Mouse (Mus musculus) testis, postnatal 14 days (tissue): ENCODE results near the gene Tmem86b.
A peak's percentile ranks its signal among the peaks of the same experiment; 100 is the strongest.

Experiments
- DNase-seq: peaks from one replicate; pipeline ENCODE4 v3.0.0; 2021; ENCODE audit warnings: low spot score

Tmem86b gene

DNA sequence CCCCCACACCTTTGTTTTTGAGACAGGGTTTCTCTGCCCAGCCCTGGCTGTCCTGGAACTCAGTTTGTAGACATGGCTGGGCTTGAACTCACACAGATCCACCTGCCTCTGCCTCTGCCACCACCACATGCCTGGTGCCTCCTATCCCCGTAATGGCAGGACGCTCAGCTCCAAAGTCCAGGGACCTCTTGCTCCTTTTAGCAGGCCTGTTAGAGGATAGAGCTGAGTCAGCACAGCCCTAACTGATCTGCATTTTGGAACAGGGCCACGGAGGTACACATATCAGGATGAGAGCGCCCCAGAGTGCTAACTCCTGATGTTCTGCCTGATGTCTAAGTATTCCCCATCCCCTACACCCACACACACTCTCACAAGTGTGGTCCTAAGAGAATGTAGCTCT, at the start of gene Tmem86b:
Gene Tmem86b, minus strand, starts transcription at position 392 of the 400 bp plus-strand sequence.
- no peak for DNase-seq

DNA sequence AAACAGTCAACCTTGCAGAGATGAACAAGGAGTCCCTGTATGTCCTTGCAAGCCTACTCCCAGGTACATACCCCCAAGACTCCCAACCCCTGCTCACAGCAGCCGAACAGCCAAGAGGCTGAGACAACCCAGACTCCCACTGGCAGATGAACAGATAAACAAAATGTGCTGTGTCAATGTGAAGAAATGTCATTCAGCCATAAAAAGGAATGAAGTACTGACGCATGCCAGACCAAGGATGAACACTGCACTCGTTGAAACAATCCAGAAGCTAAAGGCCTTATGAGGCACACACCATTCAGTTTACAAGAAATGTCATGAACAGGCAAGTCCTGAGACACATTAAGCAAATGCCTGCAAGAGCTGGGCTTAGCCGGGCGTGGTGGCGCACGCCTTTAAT, 44.0 kb upstream of the Tmem86b start:
- DNase-seq: no peak

DNA sequence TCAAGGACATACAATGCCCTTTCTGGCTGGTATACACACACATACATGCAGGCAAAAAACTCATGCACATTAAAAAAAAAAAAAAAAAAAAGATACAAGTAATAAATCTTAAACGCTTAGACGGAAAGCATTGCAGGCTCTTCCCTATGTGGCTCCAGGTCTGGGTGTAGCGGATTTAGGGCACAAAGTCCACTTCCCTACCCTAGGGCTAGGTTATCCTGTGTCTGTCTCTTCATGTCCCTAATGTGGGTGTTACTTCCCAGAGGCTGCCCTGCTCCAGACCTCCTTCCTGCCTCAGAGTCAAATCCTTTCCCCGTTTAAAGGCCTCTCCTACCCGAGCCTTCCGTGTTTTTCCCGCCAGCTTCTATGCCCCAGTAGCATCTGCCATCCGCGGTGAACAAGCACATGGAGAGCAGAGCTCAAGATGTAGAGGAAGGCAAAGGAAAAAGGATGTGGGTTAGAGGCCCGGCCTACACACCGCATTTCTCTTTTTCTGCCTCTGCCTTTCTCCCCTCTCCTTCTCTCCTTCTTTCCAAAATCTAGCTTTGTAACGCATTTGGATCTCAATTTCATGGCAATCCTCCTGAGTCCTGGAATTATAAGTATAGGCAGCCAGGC, 43.0 kb upstream of the Tmem86b start:
- no peak for DNase-seq

DNA sequence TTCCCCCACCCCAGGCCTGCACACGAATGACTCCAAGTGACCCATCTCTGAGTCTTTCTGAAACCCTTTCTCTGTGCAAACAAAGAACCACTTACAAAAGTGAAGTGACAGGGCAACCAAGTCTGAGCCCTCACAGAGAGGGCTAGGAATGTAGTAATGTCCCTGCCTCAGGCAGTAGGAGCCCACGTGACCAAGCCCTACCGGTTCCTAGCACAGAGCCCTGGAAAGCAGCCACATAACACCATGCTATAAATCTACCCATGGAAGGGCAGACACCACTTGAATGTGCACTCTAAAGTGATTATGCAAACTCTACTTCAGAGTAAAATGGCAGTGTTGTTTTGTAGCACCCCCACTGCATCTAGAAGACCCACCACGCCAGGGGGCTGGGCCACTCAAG, 40.7 kb upstream of the Tmem86b start:
- no peak for DNase-seq

DNA sequence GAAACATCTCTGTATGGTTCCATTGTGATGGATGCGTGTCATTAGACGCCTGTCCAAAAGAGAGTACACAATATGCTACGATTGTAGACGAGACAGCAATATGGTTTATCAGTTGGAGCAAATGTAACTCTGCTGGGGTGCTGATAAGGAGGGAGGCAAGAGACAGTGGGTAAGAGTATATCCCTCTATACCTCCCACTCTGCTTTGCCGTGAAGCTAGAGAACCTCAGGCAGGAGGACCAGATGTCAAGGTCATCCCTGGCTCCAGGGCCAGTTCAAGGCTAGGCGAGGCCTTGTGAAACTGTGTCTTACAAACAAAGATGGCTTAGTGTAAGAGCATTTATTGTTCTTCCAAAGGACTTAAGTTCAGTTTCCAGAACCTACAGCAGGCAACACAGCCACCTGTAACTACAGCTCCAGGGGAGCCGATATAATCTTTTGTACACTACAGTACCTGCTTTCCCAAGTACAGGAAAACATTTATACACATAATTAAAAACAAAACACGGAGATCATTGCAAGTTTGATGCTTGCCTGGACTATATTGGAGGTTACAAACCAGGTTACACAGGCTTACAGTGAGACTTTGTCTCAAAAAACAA, 39.5 kb upstream of the Tmem86b start:
- DNase-seq: peak; percentile 46

DNA sequence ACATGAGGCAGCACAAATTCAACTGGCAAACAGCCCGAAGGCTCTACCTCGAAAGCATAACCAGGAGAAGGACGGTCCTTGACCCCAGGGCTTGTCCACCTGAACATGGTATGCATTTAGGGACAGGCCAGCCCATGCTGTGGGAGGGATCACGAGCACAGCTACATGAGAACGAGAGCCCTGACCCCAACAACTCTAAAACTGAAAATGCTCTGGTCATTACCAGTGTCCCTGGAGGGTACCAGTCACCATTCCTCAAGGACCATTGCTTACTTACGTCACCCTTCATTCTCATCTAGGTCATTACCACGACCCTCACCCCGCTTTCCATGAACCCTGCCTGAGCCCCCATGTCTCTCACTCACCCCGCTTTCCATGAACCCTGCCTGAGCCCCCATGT, 37.9 kb upstream of the Tmem86b start:
- no peak for DNase-seq

DNA sequence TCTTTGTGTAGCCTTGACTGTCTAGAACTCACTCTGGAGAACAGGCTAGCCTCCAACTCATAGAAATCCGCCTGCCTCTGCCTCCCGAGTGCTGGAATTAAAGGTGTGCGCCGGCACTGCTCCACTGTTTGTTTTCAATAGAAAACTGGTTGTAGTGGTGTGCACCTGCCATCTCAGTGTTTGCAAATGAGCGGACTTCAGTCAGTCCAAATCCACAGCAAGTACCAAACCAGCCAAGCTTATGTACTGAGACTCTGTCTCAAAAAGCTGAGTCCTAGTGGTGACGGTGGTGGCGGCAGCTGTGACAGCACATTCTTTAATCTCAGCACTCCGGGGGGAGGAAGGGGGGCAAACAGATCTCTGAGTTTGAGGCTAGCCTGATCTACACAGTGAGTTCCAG, 37.3 kb upstream of the Tmem86b start:
- DNase-seq: no peak

DNA sequence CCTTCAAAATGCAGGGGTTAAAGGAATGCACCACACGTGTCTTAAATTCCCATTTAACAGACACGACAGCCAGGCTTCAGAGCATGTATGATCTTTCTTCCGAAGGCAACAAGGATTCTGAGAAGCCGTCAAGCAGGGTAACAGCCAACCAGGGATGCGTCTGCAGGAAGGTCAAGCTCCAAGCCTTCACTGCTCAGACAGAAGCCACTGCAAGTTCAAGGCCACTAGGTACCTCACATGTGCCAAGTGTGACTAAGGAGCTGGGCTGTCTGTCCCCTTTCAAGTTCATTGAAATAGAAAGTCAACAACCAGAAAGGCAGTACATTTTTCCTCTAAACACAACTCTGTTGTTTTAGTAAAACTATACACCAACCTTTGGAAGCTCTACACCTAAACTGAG, 35.6 kb upstream of the Tmem86b start:
- DNase-seq: no peak

DNA sequence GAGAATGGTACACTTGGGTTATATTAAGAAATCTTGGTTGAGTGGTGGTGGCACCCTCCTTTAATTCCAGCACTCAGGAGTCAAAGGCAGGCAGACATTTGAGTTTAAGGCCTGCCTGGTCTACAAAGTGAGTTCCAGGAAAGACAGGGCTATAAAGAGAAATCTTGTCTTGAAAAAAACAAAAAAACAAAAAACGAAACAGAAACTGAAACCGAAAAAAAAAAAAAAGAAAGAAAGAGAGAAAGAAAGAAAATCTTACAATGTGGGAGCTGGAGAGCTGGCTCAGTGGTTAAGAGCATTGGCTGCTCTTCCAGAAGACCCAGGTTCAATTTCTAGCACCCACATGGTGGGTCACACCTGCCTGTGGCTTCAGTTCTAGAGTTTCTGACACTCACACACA, 32.5 kb upstream of the Tmem86b start:
- no peak for DNase-seq

DNA sequence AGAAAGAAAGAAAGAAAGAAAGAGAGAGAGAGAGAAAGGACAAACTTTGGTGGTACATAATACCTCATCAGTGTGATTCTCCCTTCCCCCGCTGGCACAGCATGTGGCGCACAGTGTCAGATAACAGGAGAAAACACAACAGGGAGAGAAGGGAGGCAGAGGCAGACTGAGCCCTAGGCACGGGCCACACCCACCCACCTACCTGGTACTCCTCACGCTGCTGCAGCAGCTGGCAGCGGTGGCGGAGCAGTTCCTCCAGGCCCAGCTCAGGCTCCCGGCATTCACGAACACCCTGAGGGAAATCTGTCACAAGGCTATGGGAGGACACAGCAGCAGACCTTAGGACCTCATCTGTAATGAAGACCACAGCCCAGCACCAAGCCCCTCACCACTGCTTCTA, 32.0 kb upstream of the Tmem86b start:
- no peak for DNase-seq

DNA sequence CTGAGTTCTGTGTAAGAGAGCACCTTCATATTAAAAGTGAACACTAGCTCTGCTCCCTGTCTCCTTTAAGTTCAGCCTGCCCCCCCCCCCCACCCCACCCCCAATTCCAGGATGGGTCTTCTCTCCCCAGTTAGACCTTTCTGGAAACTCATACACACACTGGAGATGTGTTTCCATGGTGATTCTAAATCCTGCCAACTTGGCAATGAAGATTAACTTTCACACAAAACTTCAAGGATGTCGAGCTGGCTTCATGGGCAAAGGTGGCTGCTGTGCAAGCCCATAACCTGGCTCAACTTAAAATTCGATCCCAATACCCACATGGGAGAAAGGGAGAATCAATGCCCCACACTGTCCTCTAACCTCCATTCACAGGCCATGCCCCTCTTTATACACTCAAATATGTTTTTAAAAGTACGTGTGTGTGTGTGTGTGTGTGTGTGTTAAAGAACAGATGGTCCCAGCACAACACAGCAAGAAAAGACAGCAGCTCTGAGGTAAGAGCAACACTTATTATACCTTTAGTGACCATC, 28.8 kb upstream of the Tmem86b start:
- DNase-seq: no peak

DNA sequence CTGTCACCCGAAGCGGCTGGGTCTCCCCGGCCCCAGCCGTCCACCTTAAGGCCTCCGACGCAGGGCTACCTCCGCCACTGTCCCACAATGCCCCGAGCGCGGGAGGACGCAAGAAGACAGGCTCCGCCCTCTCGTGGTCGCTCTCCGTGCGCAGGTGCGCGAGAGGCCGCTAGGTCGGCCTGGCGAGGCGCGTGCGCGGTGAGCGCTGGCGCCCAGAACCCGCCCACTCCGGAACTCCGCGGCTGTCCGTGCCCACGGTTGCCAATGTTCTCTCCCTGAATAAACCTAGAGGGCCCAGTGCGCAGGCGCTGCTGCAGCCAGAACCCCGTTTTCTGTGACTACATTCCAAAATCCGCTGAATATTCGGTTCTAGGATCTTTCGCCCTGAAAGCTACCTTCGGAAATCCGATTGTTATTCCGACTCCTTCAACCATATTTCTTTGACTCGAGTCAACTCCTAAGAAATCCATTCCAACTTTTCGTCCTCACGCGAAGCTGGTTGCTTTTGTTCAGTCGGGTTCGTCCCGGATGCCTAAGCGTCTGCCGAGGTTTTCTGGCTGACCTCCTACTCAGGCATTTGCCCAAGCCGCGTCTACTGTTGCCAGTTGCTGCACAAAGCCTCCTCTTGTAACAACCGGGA, 27.8 kb upstream of the Tmem86b start, which contains the start of gene Ppp6r1:
Gene Ppp6r1, minus strand, starts transcription at position 108 of the 640 bp plus-strand sequence.
- DNase-seq: peak; percentile 98

DNA sequence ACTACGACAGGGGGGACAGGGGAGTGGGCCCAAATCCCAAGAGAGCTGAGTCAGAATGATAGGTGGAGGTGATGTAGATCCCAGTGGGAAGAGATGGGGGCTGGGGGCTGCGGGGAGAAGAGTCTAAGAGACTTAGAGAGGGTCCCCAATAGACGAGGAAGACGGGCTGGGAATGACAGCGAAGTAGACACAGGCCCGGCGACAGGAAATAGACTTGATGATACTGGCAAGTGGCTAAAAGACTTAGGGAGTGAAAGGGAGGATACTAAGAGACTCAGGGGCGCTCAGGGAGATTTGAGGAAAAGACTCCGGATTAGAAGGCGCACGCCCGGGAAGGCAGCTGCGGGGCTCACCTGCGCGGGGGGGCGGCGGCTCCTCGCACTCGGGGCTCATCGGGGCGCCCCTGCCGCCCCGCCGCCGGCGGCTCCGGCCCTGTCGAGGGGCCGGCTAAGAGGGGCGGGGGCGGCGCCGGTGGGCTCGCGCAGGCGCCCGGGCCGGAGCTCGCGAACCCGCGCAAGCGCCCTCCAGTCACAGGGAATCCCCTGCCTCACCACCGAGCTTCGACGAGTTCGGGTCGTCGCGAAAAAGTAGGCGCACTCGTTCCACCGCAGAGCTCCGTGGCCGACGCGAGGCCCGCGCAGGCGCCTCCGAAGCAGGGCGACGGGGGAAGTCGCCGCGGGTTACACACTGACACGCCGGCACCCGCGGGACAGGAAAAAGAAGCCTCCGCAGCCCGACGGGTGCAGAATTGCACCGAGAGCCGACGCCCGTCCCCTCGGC, 27.1 kb upstream of the Tmem86b start:
- DNase-seq: no peak

DNA sequence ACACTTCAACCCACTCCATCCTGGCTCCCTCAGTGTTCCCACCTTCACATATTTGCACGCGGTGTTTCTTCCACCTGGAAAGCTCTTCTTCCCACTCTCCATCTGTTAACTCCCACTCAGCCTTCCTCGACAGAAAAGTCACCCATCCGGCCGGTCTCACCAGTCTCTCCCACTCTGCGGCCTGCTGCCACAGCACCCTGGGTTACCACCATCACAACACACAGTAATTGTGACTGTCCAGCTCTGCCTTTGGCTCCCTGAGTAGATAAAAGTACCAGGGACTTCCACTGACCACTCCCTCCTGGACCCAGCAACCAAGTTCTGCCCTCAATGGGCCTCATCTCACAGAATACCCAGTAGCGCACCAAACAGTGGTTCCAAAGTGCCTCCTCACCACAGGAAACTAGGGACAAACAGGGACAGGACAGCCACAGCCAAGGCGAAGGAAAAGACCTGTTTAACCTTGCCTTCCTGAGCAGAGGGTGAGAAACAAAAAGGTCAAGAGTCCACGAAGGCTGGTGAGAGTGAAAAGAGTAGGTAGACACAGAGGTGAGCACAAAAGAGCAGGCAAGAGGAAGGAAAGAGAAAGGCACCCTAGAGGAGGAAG, 26.4 kb upstream of the Tmem86b start:
- no peak for DNase-seq

DNA sequence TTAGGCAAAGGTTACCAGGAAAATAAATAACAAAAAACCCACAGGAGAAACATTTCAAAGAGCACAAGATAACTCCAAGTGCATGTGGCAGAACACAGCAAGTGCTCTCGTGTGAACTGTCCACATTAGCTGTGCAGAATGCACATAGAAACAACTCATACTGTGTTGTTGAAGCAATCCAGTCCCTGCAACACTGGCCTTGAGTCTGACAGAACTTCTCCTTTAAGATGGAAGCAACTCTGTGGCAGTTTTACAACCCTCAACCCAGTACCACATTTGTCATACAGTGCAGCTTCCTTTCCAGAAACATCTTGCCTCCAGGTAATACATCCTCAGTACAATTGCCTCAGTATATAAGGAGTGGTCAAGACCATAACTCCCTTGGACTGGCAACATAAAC, 25.6 kb upstream of the Tmem86b start:
- no peak for DNase-seq

DNA sequence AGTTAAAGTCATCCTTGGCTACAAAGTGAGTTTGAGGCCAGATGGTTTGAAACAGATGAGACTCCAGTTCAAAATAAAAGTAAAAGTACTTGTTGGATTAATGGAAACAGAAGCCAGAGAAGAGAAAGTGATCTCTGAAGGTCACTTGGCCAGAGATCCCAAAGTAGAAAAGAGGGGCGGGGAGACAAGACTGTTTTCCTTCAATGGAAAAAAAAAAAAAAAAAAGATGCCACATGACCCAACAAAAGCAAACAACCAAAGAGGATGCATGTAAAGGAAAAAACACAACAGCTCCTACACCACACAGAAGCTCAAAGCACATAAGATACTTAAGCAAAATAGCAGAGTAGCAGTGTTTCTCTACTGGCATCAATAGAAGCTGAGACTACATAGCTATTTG, 24.7 kb upstream of the Tmem86b start:
- no peak for DNase-seq

DNA sequence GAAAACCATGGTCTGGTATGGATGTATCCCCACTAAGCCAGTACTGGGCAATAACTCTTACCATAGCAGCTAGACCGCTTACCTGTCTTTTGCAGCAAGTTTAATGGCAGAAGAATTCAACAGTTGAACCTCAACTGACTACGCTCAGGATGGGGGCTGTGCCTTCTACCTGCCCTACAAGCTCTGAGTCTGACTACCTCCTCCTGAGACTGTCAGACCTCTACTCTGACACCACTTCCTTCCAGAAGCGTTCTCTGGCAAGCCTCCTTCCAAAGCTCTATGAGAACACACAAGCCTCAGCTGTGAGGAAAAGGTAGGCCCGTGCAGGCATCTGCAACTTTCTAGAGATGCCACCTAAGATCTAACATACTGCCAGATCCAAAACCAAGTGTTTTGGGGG, 24.2 kb upstream of the Tmem86b start:
- DNase-seq: no peak

DNA sequence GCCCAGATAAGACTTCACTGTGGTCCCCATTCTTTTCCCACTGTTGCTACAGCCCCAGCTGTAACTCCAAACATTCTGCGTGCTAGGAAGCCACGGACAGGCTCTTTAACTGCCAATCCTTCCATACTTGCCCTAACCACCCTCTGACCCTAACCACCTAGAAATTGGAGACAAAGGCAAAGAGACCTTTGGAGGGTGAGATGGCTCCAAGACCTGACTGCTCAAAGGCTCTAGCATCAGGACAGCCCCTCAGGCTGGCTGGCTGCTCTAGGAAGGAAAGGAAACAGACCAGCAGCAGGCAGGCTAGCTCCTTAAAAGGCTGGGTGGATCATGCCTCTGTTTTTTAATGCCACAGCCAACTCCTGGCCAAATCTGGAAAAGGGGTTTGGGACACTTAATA, 23.0 kb upstream of the Tmem86b start:
- no peak for DNase-seq

DNA sequence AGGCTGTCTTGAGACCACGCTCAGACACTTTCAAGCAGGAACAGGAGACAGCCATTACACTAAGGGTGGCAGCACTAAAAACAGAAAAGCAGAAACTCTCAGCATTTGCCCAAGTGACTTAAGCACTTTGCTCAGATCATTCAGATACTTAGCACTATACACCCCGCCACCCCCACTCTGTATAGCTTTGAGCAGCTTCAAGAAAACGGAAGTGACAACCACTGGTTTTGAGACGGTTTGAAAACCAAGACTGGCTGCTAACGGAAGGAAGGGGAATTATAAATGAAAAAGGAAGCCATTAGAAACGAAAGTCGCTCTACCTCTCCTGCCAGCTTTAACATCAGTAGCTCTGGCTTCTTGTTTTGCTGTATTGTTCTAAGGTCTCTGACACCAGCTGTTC, 22.6 kb upstream of the Tmem86b start:
- no peak for DNase-seq

DNA sequence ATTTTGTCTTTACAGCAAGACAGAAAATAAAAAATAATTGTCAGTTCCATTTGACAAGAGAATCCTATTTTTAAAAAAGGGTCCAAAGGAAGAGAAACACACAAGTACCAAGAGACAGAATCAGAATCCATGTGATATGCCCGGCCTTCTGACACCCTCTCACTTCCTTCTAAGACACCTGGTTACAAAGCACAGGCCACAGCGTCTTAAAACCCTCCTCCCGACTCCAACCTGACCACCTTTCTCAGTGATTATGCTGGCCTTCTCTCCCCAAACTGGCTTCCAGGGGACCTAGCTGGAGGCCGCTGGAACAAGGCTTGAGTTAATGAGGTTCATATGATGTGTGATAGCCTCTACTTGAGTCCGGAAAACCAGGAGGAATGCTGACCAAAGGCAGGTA, 22.1 kb upstream of the Tmem86b start:
- DNase-seq: no peak

DNA sequence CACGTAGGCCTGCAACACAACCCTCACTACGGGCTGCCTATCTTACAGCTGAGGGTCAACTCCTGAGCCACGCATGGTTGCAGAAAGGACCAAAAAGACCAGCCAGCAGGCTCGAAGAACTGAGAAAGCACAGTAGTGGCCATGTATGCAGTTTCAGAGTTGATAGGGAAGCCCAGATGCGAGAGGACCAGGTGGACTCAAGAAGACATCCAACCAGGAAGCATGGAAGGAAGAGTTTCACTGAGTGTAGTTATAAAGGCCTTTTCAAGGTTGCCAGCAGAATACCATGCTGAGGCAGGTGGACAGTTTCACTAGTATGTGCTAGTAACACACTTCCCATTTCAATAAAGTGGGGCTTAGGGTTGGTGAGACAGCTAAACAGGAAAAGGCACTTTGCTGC, 21.5 kb upstream of the Tmem86b start:
- no peak for DNase-seq

DNA sequence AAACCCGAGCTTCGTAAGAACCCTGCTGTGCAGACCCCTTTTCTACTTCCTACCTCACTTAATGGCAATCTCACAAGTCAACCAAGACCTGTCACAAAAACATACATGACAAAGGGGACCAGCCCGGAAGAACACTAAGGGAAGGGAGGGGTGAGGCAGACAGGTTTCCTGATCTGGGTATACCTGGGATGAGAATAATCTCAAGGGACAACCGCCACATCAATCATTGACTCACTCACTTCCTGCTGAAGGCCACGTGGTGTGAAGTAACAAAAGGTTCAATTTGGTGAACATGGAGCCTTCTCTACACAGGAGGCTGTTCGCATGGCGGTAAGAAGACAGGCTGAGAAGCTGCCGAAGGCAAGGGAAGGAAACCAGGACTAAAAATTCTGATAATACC, 20.4 kb upstream of the Tmem86b start:
- DNase-seq: no peak
